Mouse (Mus musculus) monocyte, adult 5-6 weeks (primary cell): Measurements from ENCODE around the gene Frmd4b. TPM values are rescaled to one million over a fixed set of nuclear protein-coding genes. Genes with fewer than 3 reads are reported as not detected.

Experiments
- ATAC-seq: fragments of 153-309, 156-312 bp; replicated peaks from 2 replicates; pipeline ENCODE4 v1.8.0; 2017; ENCODE audit warnings: mild to moderate bottlenecking; ENCODE audit not compliant: low TSS enrichment, insufficient number of reproducible peaks, severe bottlenecking, poor library complexity, low FRiP score
- total RNA-seq: library from RNA; stranded (forward); fragments of 200-1000, 200-491, 200-594 nt; gene quantifications from 3 replicates; pipeline ENCODE4 v1.2.3, GENCODE M21; 2017

The Frmd4b gene
- total RNA-seq, 1 experiment from 2014 or later, result 7.1 TPM

- no peak for ATAC-seq
These were observed 86.3 kb downstream of the Frmd4b start for GRCm38 (mm10) chr6:97531043-97531442.

DNA sequence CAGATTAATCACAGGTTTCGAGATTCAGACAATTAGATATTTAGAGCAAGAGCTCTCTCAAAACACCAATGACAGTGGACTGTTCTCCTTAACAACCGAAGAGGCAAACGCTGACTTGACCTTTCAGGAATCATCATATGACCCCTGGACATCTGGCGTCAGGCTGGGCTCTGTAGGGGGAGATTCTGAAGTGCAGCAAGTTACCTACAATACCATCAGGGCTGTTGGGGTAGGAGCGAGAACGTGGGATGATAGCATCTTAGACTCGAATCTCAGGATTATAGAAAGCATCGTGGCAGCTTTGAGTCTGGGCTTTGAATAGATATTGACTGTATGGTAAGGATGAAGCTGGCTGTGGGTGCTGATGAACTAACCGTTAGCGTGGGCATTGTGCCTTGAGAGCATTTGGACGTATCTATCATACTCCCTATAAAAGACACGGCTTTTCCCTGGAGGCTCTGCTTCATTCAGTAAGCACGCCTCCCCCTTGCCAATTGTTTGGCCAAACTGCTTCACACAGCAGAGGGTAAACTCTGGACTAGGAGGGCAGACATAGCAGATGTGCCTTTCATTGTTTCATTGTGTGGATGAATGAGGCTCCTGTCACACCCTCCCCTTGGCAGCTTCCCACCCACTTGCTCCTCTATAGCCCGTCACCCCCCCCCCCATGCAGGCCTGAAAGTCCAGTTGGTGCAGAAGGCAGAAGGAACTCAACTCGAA, 88.2 kb downstream of the Frmd4b start:
- ATAC-seq, result no peak

GRCm38 (mm10) chr6:97526092-97526491, 91.2 kb downstream of the Frmd4b start:
- ATAC-seq, result peak; percentile 55; the same call in 1 of the 2 replicates

DNA sequence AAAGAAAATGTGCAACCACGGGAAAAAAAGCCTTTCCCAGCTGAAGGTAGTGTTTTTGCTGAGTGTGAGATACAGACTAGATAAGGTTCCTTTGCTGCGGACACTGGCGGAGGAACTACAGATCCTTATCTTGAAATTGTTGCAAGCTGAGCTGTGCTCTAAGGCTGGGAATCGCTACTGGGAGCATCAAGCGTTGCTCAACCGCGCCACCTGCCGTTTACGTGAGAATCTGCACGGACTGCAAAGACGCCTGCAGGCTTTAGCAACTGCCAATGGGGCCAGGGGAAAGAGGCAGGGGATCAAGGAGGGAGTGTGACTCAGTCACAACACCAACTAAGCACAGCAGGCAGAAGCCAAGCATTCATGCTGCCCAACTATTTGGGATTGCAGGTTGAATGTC, 94.2 kb downstream of the Frmd4b start:
- peak; percentile 71; the same call in 1 of the 2 replicates for ATAC-seq

- no peak for ATAC-seq
These were observed 95.9 kb downstream of the Frmd4b start for GRCm38 (mm10) chr6:97521279-97522038.

GRCm38 (mm10) chr6:97520566-97520965, 96.8 kb downstream of the Frmd4b start:
- ATAC-seq, result no peak

GRCm38 (mm10) chr6:97519553-97519952, 97.8 kb downstream of the Frmd4b start:
- no peak for ATAC-seq

- ATAC-seq, result no peak
These were observed 98.9 kb downstream of the Frmd4b start for GRCm38 (mm10) chr6:97518467-97518866.

DNA sequence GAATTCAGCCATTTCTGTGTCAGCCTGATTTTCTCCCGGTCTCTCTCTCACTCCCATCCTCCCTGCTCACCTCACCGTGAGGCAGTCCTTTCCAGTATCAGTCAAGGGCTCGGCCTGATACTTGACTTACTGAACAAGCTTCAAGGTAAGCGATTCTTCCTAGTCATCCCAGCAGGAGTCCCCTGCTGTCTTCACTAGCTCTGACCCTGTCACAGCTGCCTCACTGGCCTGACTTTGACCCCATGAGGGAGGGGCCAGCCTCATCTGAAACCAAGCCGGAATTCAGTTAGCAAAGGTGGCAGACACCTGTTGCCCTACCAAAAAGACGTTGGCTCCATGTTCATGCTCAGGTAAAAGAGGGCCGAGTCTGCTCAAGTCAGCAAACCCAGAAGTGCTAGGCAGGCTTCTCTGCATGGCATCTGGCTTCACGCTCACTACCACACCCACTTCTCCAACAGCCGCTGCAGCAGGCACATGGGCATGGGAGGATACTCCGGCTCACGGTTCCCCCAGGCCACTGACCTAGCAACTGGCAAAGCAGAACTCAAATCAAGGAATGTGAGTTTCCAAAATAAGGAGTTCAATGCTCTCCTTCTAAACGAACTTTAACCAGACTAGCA, 99.6 kb downstream of the Frmd4b start:
- ATAC-seq, result no peak

DNA sequence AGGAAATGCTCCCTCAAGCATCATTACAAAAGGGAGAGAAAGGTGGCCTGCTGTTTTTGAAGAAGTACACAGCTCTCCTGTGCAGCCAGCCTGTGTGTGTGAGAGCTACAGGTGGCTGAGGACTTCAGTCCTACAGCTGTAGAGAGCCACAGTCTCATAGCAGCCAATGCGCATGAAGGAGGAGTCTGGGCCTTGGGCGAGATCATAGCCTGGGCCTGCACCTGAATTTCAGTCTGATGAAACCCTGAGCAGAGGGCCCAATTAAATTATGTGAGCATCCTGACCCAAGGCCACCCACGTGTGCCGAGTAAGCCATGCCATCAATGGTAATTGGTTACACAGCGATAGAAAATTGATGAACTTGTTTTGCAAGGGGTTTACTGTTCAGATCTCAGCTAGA, 100.4 kb downstream of the Frmd4b start:
- no peak for ATAC-seq

- no peak for ATAC-seq
These were observed 106.6 kb downstream of the Frmd4b start for GRCm38 (mm10) chr6:97510771-97511170.

GRCm38 (mm10) chr6:97509434-97509833, 107.9 kb downstream of the Frmd4b start:
- no peak for ATAC-seq

GRCm38 (mm10) chr6:97508480-97508879, 108.9 kb downstream of the Frmd4b start:
- no peak for ATAC-seq

DNA sequence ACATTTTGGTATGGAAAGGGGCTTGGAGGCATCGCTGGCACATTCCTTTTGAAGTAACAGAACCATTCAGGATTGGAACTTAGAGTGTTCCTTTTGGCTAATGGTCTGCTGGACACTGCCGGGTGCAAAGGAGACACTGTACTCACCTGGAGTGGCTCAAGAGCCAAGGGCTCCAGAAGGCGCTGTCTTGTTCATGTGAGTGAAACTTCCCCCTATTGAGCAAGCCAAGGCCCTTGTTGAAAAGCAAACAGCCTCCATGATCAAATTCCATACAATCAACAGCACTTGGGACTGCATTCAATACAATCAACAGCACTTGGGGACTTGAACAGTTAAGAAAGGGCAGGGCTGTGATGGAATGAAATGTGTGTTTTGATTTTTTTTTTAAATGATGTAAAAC, 109.4 kb downstream of the Frmd4b start:
- ATAC-seq, result no peak

- no peak for ATAC-seq
These were observed 111.1 kb downstream of the Frmd4b start for GRCm38 (mm10) chr6:97506141-97506650.

DNA sequence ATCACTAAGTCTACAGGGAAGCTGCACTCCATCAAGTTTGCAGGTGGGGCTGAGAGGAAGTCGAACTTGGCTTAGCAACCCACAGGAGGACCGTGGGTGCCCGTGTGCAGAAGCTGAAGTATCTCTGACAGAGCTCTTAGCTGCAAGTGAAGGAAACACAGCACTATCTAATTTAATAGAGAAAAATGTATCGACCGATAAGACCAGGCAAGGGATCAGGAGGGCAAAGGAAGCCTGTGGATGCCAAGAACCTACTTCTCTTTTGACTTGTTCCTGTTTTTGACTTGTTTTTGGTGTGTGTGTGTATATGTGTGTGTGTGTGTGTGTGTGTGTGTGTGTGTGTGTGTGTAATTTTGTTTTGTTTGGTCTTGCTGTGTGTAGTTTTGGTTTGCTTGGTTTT, 112.7 kb downstream of the Frmd4b start:
- peak; percentile 64; the same call in 1 of the 2 replicates for ATAC-seq

DNA sequence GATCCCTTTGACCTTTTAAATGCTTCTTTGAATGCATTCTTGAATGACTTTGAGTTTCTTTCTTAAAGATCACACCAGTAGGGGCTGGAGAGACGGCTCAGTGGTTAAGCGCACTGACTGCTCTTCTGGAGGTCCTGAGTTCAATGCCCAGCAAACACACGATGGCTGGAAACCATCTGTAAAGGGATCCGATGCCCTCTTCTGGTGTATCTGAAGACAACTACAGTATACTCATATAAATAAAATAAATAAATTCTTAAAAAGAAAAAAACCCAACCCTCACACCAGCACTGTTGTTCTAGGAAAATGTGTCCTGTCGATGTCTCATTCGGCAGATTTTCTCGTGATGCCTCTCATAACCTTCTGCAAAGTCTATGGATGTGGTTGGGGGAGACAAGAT, 116.3 kb downstream of the Frmd4b start:
- no peak for ATAC-seq

DNA sequence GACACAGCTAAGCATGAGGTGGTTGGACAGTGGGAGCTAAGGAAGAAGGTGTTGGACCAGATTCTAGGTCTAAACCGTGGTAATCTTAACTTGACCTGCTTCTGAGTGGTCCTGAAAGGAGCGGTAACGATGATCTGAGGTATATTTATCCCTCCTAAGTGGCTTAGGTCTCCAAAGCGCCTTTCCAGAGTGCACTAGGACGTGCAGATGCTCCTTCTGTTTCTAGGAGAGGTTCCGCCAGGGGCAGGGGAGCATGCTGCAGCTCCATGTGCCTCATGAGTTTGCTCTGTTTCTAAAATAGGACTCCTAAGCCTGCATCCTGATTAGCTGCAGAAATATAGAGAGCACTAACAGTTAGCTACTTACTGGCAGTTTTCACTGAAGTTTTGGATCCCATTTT, 117.1 kb downstream of the Frmd4b start:
- no peak for ATAC-seq

DNA sequence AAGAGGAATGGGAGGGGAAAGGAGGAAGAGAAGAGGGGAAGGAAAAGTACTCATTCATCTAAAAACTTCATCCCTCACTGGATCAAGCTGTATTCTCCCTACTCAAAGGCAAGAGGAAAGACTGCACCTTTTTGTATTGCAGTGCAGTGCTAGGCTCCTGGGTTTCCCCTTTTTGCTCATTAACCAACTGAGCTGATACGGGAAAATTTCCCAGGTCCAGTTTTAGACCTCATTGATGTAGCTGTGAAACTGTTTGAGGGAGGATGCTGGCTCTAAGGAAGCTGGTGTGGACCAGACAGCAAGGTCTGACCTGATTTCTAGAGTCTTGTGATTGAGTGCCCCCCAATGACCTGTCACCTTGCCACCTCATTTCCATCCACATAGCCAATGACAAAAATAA, 121.3 kb downstream of the Frmd4b start:
- no peak for ATAC-seq
